Mouse (Mus musculus) bone marrow, adult 2 months (tissue): ENCODE results near the gene Nfic. TPM values are rescaled to one million over a fixed set of nuclear protein-coding genes. Genes with fewer than 3 reads are reported as not detected.

Experiments used
- H3K27ac ChIP-seq: fragments of 200-500 bp; 2 replicates; pipeline ENCODE4 v1.5.1; 2012; ENCODE audit warnings: low read depth, mild to moderate bottlenecking, control low read depth, inconsistent platforms, low read length; ENCODE audit not compliant: control insufficient read depth, poor library complexity, insufficient read depth
- H3K4me1 ChIP-seq: fragments of 200-500 bp; 2 replicates; pipeline ENCODE4 v1.6.1; 2011; ENCODE audit warnings: low read length; ENCODE audit not compliant: control insufficient read depth, insufficient read depth
- H3K4me3 ChIP-seq: fragments of 200-500 bp; replicated peaks from 2 replicates; pipeline ENCODE3; 2011; ENCODE audit warnings: mild to moderate bottlenecking, low read depth, low read length, control low read depth; ENCODE audit not compliant: control insufficient read depth
- CTCF ChIP-seq: fragments of 200-500 bp; IDR thresholded peaks from 2 replicates; pipeline ENCODE4 v1.5.1; 2011; ENCODE audit warnings: low read length, control low read depth; ENCODE audit not compliant: control insufficient read depth, insufficient read depth
- POLR2A ChIP-seq: fragments of 200-500 bp; IDR thresholded peaks from 2 replicates; pipeline ENCODE4 v1.6.1; 2011; ENCODE audit warnings: low read depth, mild to moderate bottlenecking, control low read depth, low read length, borderline replicate concordance; ENCODE audit not compliant: control insufficient read depth
- WGBS: fragments of 180-500 bp; shearing (Covaris S2); methylation state at CpG from one replicate; pipeline ENCODE4 v1.1.7; 2018; 5-methylcytosine and 5-hydroxymethylcytosine counted together
- polyA plus RNA-seq: library from polyadenylated mRNA; stranded (reverse); fragments of >200 nt; gene quantifications from 2 replicates; pipeline ENCODE4 v1.2.4, GENCODE M21; 2011; ENCODE audit warnings: low replicate concordance; ENCODE audit not compliant: missing spikeins, insufficient read depth, insufficient read length

Gene Nfic
- polyA plus RNA-seq, 1 experiment: 14.5 TPM

GRCm38 (mm10) chr10:81376561-81377361, 78.7 kb downstream of the Nfic start:
- peak overlapping the region; percentile 74 for H3K27ac ChIP-seq

GRCm38 (mm10) chr10:81375322-81375721, 80.1 kb downstream of the Nfic start:
- Histone ChIP-seq H3K4me1 (peaks cover 2% of the 10 kb centered on the region; the same call in 1 of the 2 replicates), H3K4me3 (no peak overlapping the region), H3K27ac (no peak overlapping the region)
- WGBS: 94% methylated on average over 10 of the region's 10 CpGs
- TF ChIP-seq CTCF: no peak
- TF ChIP-seq POLR2A: no peak

More at GRCm38 (mm10) chr10:81376561-81377361, 78.7 kb downstream of the Nfic start:
- peak overlapping the region; percentile 70 for H3K4me3 ChIP-seq
- peaks cover 4% of the 10 kb centered on the region for H3K4me1 ChIP-seq
- WGBS: 37% methylated on average over 6 of the region's 6 CpGs
- no peak for TF ChIP-seq CTCF
- TF ChIP-seq POLR2A: peak; percentile 34; the same call in 1 of the 2 replicates

- Histone ChIP-seq H3K27ac (peak overlapping the region; percentile 30; the same call in 1 of the 2 replicates), H3K4me1 (peaks cover 4% of the 10 kb centered on the region; the same call in 1 of the 2 replicates), H3K4me3 (no peak overlapping the region)
- 88% methylated on average over 6 of the region's 6 CpGs for WGBS
- TF ChIP-seq POLR2A: no peak
- no peak for TF ChIP-seq CTCF
Observed at GRCm38 (mm10) chr10:81367207-81367495, 88.3 kb downstream of the Nfic start.

GRCm38 (mm10) chr10:81366477-81367206, 88.8 kb downstream of the Nfic start:
- 60% methylated on average over 6 of the region's 6 CpGs for WGBS
- H3K4me1 ChIP-seq: peaks cover 7% of the 10 kb centered on the region
- H3K4me3 ChIP-seq: no peak overlapping the region
- TF ChIP-seq POLR2A (no peak), CTCF (no peak)
- H3K27ac ChIP-seq: peak overlapping the region; percentile 45; the same call in 1 of the 2 replicates

GRCm38 (mm10) chr10:81365672-81366476, 89.6 kb downstream of the Nfic start, which contains the start of gene 4930404N11Rik:
Gene 4930404N11Rik (minus strand): TSS chr10:81365816.
- WGBS: 30% methylated on average over 12 of the region's 12 CpGs
- no peak within 1 kb of the TSS for H3K4me3 ChIP-seq
- peaks cover 7% of the 10 kb centered on the region for H3K4me1 ChIP-seq
- peak within 1 kb of the TSS; percentile 45 for H3K27ac ChIP-seq
- TF ChIP-seq POLR2A: peak; percentile 50; the same call in 1 of the 2 replicates
- no peak for TF ChIP-seq CTCF

GRCm38 (mm10) chr10:81365073-81365472, 90.4 kb downstream of the Nfic start:
- 72% methylated on average over 4 of the region's 4 CpGs for WGBS
- TF ChIP-seq POLR2A (no peak), CTCF (no peak)
- 0 out of 2 replicates have a peak overlapping the region, but pooled peaks have one; percentile 40 for H3K27ac ChIP-seq
- H3K4me1 ChIP-seq: peaks cover 7% of the 10 kb centered on the region
- H3K4me3 ChIP-seq: no peak overlapping the region

- H3K4me3 ChIP-seq: no peak overlapping the region
- H3K27ac ChIP-seq: no peak overlapping the region
- TF ChIP-seq CTCF (no peak), POLR2A (0 out of 2 replicates have a peak, but pooled peaks have one; percentile 39)
- H3K4me1 ChIP-seq: peaks cover 7% of the 10 kb centered on the region
- 89% methylated on average over 28 of the region's 28 CpGs for WGBS
Observed at GRCm38 (mm10) chr10:81364666-81365065, 90.8 kb downstream of the Nfic start.
